Mouse (Mus musculus) T-helper 2 cell (primary cell): ENCODE measurements at regions not wholly inside any gene's neighbourhood (a gene's known extent, or its start where the extent isn't known, plus 50 kb on each side); places are given as distances from the start of the nearest gene placed in this dataset.

ENCODE experiments used
- in situ Hi-C: fragments of 300-600 bp; cut with MboI, MseI; formaldehyde crosslinking; loops from one replicate; pipeline ENCODE4 v1.15.1; 2025; ENCODE audit warnings: high pct_unique_total_duplicates

DNA sequence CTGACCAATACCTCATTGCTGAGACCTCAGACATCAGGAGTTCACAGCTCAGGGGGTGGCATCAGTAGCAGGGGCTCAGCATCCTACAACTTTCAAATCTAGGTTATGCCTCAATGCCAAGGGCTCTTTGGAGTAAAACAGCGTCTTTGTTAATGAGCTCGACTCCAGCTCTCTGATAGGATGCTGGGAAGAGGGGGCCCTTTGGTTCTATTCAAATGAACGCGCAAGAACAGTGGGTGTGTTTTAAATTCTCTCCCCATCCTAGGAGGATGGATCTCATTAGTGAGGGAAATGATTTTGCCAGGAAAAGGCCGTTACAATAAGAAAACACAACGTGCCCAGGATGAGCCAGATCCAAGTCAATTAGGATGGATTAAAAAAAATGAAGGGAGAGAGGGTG, 132.2 kb upstream of the 3110018I06Rik start:
- in situ Hi-C loops: no loop called here

DNA sequence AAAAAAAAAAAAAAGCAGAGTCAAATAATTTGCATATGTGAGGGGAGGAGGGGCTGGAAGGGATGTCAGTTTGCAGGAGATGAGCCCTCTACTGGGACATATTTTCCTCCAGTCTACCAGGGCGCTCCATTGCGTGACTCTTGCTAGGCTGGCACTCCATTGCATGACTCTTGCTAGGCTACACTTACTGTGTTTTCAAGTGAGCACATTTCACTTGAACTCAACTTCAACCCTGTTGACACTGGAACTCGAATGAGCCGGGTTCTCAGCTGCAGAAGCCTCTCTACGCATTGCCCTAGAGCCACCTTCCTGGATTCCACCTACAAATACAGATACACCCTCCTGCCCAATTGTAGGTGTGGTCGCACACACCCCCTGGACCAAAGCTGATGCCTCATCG, 131.5 kb upstream of the 3110018I06Rik start:
- in situ Hi-C loops: no loop called here

DNA sequence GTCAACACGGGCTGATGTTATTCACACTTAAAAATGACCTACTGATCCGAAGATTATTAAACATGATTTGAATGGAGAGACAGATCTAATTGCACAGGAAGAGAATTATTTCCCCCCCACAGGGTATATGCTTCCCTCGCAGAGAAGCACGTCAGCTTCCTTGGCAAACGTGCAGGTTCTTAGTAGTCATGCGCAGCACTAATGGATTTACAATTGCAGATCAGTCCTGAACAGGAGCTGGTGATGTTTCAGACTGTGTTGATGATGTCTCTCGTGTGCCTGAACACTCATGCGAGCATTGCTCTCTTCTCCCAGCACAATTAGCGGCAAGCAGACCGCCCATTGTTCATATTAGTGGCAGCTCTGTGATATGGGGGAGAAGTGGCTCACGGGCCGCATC, 127.9 kb upstream of the 3110018I06Rik start:
- in situ Hi-C loops: no loop called here

DNA sequence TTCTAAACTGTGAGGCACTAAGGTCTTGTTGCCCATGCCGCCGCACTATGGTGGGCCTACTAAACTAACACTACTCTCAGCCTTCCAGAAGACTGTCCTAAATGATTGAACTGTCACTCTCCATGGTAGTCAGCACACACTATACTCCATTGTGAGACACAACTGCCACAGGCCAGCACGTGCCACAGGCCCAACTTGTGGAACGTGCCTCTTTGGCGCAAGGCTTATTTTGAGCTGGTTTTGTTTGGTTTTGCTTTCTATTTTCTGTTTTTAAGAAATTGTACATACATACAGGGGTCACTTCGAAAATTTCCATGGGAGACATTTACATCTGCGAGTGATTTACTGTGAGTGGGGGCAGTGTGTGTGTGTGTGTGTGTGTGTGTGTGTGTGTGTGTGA, 126.8 kb upstream of the 3110018I06Rik start:
- in situ Hi-C loops: no loop called here

DNA sequence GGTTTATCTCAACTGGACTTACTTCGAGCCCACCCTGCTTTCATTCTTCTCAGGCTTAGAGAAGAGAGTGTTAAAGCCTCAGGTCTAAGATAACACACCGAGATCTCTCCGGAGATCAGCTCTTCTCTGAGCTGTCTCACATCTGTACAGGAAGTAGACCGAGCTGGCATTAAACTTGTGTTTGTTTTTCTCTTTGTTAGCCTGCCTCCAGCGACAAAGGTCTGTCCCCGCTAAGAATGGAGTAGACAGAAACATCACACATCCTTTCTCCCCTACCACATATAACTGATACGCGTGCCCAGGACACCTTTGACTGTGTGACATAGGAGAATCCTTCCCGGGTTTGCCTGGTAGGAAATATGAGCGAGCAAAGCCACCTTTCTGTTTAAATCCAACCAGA, 126.3 kb upstream of the 3110018I06Rik start:
- in situ Hi-C loops: no loop called here

DNA sequence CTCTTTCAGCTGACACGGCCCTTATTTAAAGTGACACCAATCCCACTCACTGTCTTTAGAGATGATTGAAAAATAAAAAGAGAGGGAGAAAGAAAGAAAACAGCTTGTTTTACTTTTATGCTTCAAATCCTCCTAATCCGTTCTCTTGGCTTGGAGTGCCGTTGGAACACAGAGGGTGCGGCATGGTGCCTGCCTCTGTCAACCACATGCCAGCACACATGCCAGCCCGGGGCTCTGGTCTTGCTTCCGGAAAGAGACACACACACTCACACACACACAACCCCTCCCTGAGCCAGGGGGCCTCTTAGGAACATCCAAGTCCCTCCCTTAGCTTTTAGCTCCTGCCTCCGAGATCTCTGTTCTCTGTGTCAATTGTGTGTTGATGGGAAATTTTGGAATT, 116.2 kb upstream of the 3110018I06Rik start:
- in situ Hi-C loops: no loop called here

DNA sequence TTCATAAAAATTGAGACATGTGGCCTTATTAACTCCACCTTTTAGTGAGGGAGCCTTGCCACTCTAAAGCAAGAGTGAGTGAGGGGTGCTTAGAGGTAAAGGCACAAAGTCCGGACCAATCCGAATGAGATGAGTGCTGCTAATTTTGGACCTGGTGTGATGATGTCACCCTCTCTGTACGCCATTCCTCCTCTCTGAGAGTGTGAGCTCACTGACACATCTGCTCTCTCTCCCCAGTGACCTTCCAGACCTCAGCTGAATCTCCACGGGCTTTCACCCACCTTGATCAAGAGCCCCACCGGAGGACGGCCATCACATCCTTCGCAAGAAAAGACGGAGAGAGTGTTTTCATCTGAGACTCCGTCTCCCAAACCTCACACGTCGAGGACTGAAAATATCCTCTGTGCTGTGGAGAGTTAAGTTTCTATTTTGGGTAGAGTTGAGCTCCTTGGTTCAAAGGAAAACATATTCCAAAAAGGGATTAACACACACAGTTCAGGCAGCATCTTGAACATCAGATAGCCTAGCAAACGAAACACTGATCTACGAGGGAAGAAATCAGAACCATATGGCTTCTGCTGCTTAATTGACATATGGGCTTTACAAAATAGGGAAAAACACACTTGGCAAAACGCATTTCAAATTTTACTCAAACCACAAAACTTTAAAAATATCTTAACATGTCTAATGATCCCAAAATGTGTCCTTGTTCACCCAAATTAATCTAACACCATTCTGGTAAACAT, 96.2 kb upstream of the 3110018I06Rik start:
- in situ Hi-C loops: no loop called here

DNA sequence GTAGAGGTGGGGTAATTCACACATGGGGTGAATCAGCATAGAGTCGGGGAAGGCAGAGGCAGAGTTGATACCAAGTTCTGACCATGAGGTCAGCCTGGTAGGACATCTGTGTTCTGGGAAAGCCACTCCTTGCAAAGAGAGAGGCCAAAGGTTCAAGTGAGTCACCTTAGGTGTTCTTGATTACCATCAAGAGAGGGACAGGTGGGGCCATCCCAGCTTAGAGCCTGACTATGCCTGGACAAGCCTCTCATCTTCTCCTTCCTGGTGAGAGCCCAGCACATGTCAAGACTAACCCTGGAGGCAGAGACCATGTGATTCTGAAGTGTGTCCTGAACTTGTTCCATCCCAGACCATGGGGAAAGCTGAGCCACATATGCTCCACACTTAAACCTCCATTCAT, 94.0 kb upstream of the 3110018I06Rik start:
- in situ Hi-C loops: no loop called here

DNA sequence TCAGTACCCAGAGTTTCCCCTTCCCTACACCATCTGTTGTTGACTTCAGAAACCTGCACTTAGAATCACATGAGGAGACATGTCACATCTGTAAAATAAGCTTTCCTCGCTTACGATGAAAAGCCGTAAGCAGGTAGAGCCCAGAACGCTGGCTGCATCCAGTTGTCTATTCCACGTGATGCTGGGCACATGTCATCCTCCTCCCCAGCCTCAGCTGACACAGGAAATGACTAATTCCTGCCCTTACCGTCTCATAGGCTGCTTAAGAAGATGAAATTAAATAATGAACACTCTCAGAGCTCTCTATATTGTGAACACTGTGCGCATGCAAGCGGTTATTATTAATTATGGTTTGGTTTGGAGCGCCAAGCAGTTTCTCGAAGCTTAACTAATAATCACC, 83.6 kb upstream of the 3110018I06Rik start:
- in situ Hi-C loops: no loop called here

DNA sequence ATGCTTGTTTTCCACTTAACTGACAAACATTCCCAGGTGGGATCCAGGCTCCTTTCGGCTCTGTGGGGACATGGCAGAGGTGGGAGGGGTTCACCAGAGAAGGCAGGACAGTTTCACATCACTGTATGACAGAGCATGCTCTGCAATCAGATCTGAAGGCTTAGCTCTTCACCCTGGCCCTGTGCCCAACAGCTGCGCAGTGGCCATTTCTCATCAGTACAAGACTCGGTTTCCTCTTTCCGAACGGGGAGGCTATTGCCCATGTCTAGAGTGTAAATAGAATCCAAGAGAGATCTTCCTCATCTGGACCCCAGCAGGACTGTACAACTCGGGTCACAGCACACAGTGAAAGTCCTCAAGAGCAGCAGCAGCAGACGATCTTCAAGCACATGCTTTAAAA, 64.5 kb upstream of the 3110018I06Rik start:
- in situ Hi-C loops: no loop called here

DNA sequence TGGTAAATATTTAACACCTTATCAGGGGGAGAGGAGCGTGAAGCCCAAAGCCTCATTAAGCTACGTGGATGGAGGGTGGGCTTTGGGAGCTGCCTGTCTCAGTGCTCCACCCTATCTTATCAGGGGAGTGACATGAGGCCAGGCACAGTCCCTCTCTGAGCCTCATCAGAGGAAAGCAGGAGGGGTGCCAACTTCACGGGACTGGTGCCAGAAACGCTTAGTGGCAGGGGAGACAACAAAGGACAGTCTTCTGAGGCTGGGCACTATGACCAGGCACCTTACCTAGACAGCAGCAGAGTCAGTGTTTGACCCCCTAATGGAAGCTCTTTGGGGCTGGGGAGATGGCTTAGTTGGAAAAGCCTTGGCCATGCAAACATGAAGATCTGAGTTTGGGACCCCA, 49.9 kb upstream of the 3110018I06Rik start:
- in situ Hi-C loops: no loop called here
